Mouse (Mus musculus) retina, postnatal 7 days (tissue): ENCODE results near the gene Gpld1.
A peak's percentile ranks its signal among the peaks of the same experiment; 100 is the strongest.

Source experiments
- DNase-seq: peaks from one replicate; pipeline ENCODE4 v3.0.0-alpha.2; 2012; ENCODE audit warnings: low read depth, low spot score

The Gpld1 gene

GRCm38 (mm10) chr13:25020540-25020892 is 77.6 kb downstream of the Gpld1 start:
- no peak for DNase-seq

DNA sequence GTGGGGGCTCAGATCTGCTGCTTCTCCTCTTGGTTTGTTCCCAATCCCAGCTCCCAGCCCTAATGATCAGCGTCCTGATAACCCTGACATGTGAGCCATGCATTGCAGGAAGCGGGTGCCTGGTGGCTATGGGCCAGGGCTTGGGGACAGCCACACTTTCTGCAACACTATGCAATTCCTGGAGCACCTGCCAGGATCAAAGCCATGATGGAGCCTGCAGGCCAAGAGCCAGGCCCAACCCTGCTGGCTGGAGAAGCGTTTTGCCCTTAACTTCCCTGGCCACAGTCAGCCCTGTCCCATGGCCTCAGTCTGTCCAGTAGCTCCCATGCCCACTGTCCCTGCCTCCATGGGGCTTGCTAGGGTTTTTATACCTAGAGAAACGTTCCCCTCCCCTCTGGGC is 79.4 kb downstream of the Gpld1 start:
- DNase-seq = no peak

GRCm38 (mm10) chr13:25023129-25023528 is 80.2 kb downstream of the Gpld1 start:
- no peak for DNase-seq

DNA sequence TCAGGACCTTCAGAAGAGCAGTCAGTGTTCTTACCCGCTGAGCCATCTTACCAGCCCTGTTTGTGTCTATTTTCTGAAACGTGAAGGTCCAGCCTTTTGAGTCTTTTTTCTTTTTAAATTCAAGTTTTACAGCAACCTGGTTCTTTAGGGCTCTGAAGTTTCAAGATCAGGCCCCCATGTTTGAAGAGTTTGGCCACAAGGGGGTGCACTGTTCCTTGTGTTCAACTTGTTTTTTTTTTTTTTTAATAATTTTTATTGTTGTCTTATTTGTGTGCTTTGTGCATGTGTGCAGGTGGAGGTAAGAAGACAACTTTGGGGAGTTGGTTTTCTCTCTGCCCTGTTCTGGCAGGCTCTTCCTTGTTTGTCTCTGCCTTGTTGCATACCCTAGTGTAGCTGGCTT is 81.7 kb downstream of the Gpld1 start:
- DNase-seq = peak; percentile 32

GRCm38 (mm10) chr13:25026409-25027113 is 83.6 kb downstream of the Gpld1 start:
- no peak for DNase-seq

DNA sequence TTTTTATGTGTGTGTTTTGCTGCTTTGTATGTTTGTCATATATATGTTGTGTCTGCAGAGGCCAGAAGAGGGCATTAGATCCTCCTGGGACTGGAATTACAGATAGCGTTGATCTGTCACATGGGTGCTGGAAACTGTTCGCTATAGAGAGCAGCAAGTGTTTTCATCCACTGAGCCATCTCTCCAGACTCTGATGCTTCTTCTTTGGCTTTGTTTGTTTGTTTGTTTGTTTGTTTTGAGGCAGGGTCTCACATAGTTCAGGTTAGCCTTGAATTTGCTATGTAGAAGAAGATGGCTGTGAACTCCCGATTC is 84.1 kb downstream of the Gpld1 start:
- no peak for DNase-seq

DNA sequence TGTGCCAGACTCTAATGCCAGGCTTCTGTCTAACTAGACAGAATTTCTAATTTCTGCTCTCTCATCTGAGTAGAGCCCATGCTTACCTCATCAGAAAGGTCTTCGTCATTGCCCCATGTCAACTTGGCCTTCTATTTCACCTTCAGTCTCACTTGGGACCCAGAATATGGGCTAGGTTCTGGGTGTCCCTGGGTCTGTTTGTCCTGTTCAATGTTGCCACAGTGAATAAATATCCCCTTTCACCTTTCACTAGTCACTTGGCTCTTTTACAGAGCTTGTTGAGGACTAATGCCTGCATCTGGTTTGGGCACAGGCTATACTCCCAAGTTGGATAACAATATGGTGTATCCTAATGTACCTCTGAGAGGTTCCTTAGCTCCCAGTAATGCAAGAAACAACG is 96.5 kb downstream of the Gpld1 start:
- DNase-seq = no peak
